Mouse (Mus musculus) midbrain, postnatal 0 days (tissue): ENCODE measurements around the gene Abcb8. TPM values are rescaled to one million over a fixed set of nuclear protein-coding genes. Genes with fewer than 3 reads are reported as not detected.

Experiments
- ATAC-seq: fragments of 200-750 bp; cut with Nextera tagmentation; 2 replicates; pipeline ENCODE4 v1.8.0; 2017; ENCODE audit warnings: moderate number of reproducible peaks, mild to moderate bottlenecking, moderate TSS enrichment, moderate library complexity; ENCODE audit not compliant: low FRiP score
- DNase-seq: peaks from one replicate; pipeline ENCODE4 v3.0.0-alpha.2; 2015; ENCODE audit warnings: low spot score
- H3K27ac ChIP-seq: fragments of 300-500 bp; sonication (generic); 2 replicates; pipeline ENCODE4 v1.5.1; 2014; ENCODE audit warnings: low read depth, mild to moderate bottlenecking, low read length, mixed read lengths
- H3K27me3 ChIP-seq: fragments of 300-500 bp; sonication (generic); 2 replicates; pipeline ENCODE4 v1.6.1; 2014; ENCODE audit warnings: low read length, control low read depth, mixed read lengths; ENCODE audit not compliant: insufficient read depth
- H3K36me3 ChIP-seq: fragments of 300-500 bp; sonication (generic); 2 replicates; pipeline ENCODE4 v1.6.1; 2014; ENCODE audit warnings: low read length, control low read depth, mixed read lengths; ENCODE audit not compliant: insufficient read depth
- H3K4me1 ChIP-seq: fragments of 300-500 bp; sonication (generic); 2 replicates; pipeline ENCODE4 v1.6.1; 2014; ENCODE audit warnings: mild to moderate bottlenecking, control low read depth, antibody characterized with exemption, low read length, mixed read lengths; ENCODE audit not compliant: insufficient read depth
- H3K4me2 ChIP-seq: fragments of 300-500 bp; sonication (generic); 2 replicates; pipeline ENCODE4 v1.6.1; 2014; ENCODE audit warnings: low read depth, mild to moderate bottlenecking, low read length, mixed read lengths; ENCODE audit not compliant: poor library complexity, severe bottlenecking
- H3K4me3 ChIP-seq: fragments of 300-500 bp; sonication (generic); 2 replicates; pipeline ENCODE4 v1.5.1; 2014; ENCODE audit warnings: low read depth, mild to moderate bottlenecking, low read length, moderate library complexity
- H3K9ac ChIP-seq: fragments of 300-500 bp; sonication (generic); replicated peaks from 2 replicates; pipeline ENCODE4 v1.6.1; 2014; ENCODE audit warnings: mild to moderate bottlenecking, low read length, moderate library complexity, mixed read lengths; ENCODE audit not compliant: poor library complexity, severe bottlenecking
- H3K9me3 ChIP-seq: fragments of 300-500 bp; sonication (generic); 2 replicates; pipeline ENCODE4 v1.6.1; 2016; ENCODE audit warnings: low read length, control low read depth
- CTCF ChIP-seq: IDR thresholded peaks from 2 replicates; pipeline ENCODE4 v1.5.1; 2016; ENCODE audit warnings: antibody characterized with exemption, mild to moderate bottlenecking
- WGBS: fragments of 180-500 bp; shearing (Covaris S2); extraction: QIAGEN DNeasy Blood & Tissue Kit; methylation state at CpG from one replicate; pipeline ENCODE4 v1.1.7; 2014; 5-methylcytosine and 5-hydroxymethylcytosine counted together
- polyA plus RNA-seq: library from polyadenylated mRNA; unstranded; fragments of >200 nt; fragmentation: Nextera tagmentation; extraction: Ambion mirVana; gene quantifications from 2 replicates; pipeline ENCODE4 v1.2.1, GENCODE M21; 2015
- total RNA-seq: library from RNA; depleted of rRNA; stranded (reverse); fragments of >200 nt; gene quantifications from 2 replicates; pipeline ENCODE4 v1.2.3, GENCODE M21; 2014

Gene Abcb8
- total and polyA plus RNA-seq, 2 experiments from 2014 or later: 42.4 to 71.7 TPM

GRCm38 (mm10) chr5:24447624-24448298 is 54.3 kb downstream of the Abcb8 start, which contains the start of gene Tmub1:
TSS of gene Tmub1 (minus strand) at chr5:24447854.
- peak within 1 kb of the TSS; percentile 57 for H3K27ac ChIP-seq
- H3K9me3 ChIP-seq: no peaks in the 10 kb centered on the region
- H3K9ac ChIP-seq: peak within 1 kb of the TSS; percentile 66
- peak within 1 kb of the TSS; percentile 70 for H3K4me3 ChIP-seq
- DNase-seq (peak; percentile 79), ATAC-seq (peak; percentile 64)
- peaks cover 16% of the 10 kb centered on the region for H3K4me1 ChIP-seq
- H3K27me3 ChIP-seq: no peaks in the 10 kb centered on the region
- peaks cover 3% of the 10 kb centered on the region; the same call in 1 of the 2 replicates for H3K36me3 ChIP-seq
- TF ChIP-seq CTCF: no peak
- WGBS: 1% methylated on average over 34 of the region's 34 CpGs
- H3K4me2 ChIP-seq: peak within 1 kb of the TSS; percentile 92

GRCm38 (mm10) chr5:24451264-24452029 is 58.0 kb downstream of the Abcb8 start:
- Histone ChIP-seq H3K36me3 (no peaks in the 10 kb centered on the region), H3K9ac (peak overlapping the region; percentile 91), H3K4me1 (peaks cover 27% of the 10 kb centered on the region), H3K4me2 (peak overlapping the region; percentile 98), H3K27me3 (no peaks in the 10 kb centered on the region), H3K4me3 (peak overlapping the region; percentile 65), H3K27ac (peak overlapping the region; percentile 86), H3K9me3 (no peaks in the 10 kb centered on the region)
- peak; percentile 77 for ATAC-seq
- peak; percentile 92 for DNase-seq
- no peak for TF ChIP-seq CTCF
- WGBS: 2% methylated on average over 29 of the region's 66 CpGs

GRCm38 (mm10) chr5:24452030-24452690 is 58.7 kb downstream of the Abcb8 start, which contains the start of gene Agap3:
TSS of gene Agap3 (plus strand) at chr5:24452177.
- Histone ChIP-seq H3K9ac (peak within 1 kb of the TSS; percentile 91), H3K36me3 (no peaks in the 10 kb centered on the region), H3K27me3 (no peaks in the 10 kb centered on the region), H3K4me3 (peak within 1 kb of the TSS; percentile 65), H3K27ac (peak within 1 kb of the TSS; percentile 86), H3K4me2 (peak within 1 kb of the TSS; percentile 98), H3K9me3 (no peaks in the 10 kb centered on the region), H3K4me1 (peaks cover 27% of the 10 kb centered on the region)
- TF ChIP-seq CTCF: no peak
- peak; percentile 4; the same call in 1 of the 2 replicates for ATAC-seq
- DNase-seq: peak; percentile 50
- 0% methylated on average over 59 of the region's 85 CpGs for WGBS

GRCm38 (mm10) chr5:24452691-24453233 is 59.3 kb downstream of the Abcb8 start:
- DNase-seq (no peak), ATAC-seq (no peak; the same call in 1 of the 2 replicates)
- H3K4me3 ChIP-seq: peak overlapping the region; percentile 65
- H3K4me2 ChIP-seq: peak overlapping the region; percentile 98
- 0 out of 2 replicates have a peak, but pooled peaks have one; percentile 2 for TF ChIP-seq CTCF
- H3K27me3 ChIP-seq: no peaks in the 10 kb centered on the region
- peak overlapping the region; percentile 91 for H3K9ac ChIP-seq
- no peaks in the 10 kb centered on the region for H3K36me3 ChIP-seq
- peaks cover 27% of the 10 kb centered on the region for H3K4me1 ChIP-seq
- WGBS: under 1% methylated on average over 29 of the region's 29 CpGs
- H3K27ac ChIP-seq: peak overlapping the region; percentile 86
- no peaks in the 10 kb centered on the region for H3K9me3 ChIP-seq

GRCm38 (mm10) chr5:24453283-24453984 is 60.0 kb downstream of the Abcb8 start:
- peak overlapping the region; percentile 91 for H3K9ac ChIP-seq
- H3K27ac ChIP-seq: peak overlapping the region; percentile 86
- peaks cover 22% of the 10 kb centered on the region for H3K4me1 ChIP-seq
- H3K4me3 ChIP-seq: peak overlapping the region; percentile 65
- no peaks in the 10 kb centered on the region for H3K36me3 ChIP-seq
- TF ChIP-seq CTCF: 0 out of 2 replicates have a peak, but pooled peaks have one; percentile 15
- peak overlapping the region; percentile 98 for H3K4me2 ChIP-seq
- DNase-seq (peak; percentile 64), ATAC-seq (no peak; the same call in 1 of the 2 replicates)
- H3K27me3 ChIP-seq: no peaks in the 10 kb centered on the region
- WGBS: 2% methylated on average over 5 of the region's 5 CpGs
- H3K9me3 ChIP-seq: no peaks in the 10 kb centered on the region
